Mouse (Mus musculus) heart, postnatal 0 days (tissue): ENCODE measurements around the gene Noxa1.

ENCODE experiments used
- CTCF ChIP-seq: IDR thresholded peaks from 2 replicates; pipeline ENCODE4 v1.5.1; 2016; ENCODE audit warnings: antibody characterized with exemption, control low read depth, low read depth
- EP300 ChIP-seq: IDR thresholded peaks from 2 replicates; pipeline ENCODE4 v1.6.1; 2016; ENCODE audit warnings: antibody characterized with exemption, low read depth

DNA sequence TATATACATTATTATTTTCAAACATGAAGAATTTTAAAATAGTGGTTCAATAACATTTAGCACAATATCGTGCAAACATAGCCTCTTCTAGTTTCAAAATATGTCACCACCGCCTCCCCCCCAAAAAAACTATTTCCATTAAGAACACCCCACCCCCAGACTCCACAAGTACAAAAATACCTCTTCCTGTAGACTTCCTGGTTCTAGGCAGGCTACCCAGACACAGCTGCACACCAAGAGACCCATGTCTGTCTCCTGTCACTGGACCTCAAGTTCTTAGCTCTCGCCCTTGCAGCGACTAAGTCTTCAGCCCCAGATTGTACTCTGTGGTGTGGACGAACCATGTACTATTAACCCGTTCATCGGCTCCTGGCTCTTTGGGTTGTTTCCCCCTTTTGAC is 26.0 kb upstream of the Noxa1 start:
- no peak for TF ChIP-seq CTCF
- no peak for TF ChIP-seq EP300
